Mouse (Mus musculus): ENCODE results near the gene Vmn1r142.
"Not testable (repeated sequence)": the region's sequence is repeated elsewhere in the genome, so short reads cannot be mapped to it uniquely, and the experiment has no call there.

Gene Vmn1r142

GRCm38 (mm10) chr7:22163935-22164334 is at the start of gene Vmn1r142:
TSS of gene Vmn1r142 (minus strand) at chr7:22164035.
- DNase-seq (ENCODE audit: low spot score): not testable (repeated sequence)

GRCm38 (mm10) chr7:22201164-22201563 is 37.3 kb upstream of the Vmn1r142 start, which contains the start of gene Gm8653:
TSS of gene Gm8653 (minus strand) at chr7:22201264.
- DNase-seq (ENCODE audit: low spot score): not testable (repeated sequence)

GRCm38 (mm10) chr7:22189077-22189476 is 25.2 kb upstream of the Vmn1r142 start, which contains the start of gene Vmn1r143:
TSS of gene Vmn1r143 (plus strand) at chr7:22189377.
- not testable (repeated sequence) for DNase-seq (ENCODE audit: low spot score)

- not testable (repeated sequence) for DNase-seq (ENCODE audit: low spot score)
Measured at GRCm38 (mm10) chr7:22134641-22135040, 29.2 kb downstream of the Vmn1r142 start, which contains the start of gene Gm10666. TSS of gene Gm10666 (minus strand) at chr7:22134741.

GRCm38 (mm10) chr7:22118145-22118544 is 45.7 kb downstream of the Vmn1r142 start, which contains the start of gene Gm16451:
TSS of gene Gm16451 (minus strand) at chr7:22118245.
- DNase-seq (ENCODE audit: low spot score): not testable (repeated sequence)

All from ovary, postnatal 36 days (tissue).